Mouse (Mus musculus): ENCODE results near the gene Itprid2. TPM values are rescaled to one million over a fixed set of nuclear protein-coding genes. Genes with fewer than 3 reads are reported as not detected.
"Not testable (repeated sequence)": the region's sequence is repeated elsewhere in the genome, so short reads cannot be mapped to it uniquely, and the experiment has no call there.

The Itprid2 gene
- total and polyA plus RNA-seq, 3 experiments = 9.0 to 21.5 TPM; not detected in 1

DNA sequence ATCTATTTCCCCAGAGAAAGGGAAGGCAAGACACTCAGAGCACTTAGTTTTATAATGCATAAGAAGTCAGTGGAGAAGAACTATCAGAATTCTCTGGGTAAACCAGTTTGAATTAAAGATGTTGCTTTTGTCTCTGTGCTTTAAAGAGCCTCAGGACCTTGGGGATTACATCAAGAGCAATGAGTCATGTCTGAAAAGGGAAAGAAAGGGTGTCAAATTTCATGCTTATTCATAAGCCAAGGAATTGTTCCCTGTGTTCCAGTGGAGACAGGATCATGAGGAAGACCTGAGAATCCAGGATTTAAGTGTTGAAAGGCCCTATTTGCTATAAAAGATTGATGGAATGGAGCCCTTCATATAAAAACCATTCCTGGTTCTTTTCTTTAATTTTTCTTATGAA lies 38.1 kb upstream of the Itprid2 start:
- Histone ChIP-seq H3K27ac (ENCODE audit: control insufficient read depth, low read depth, low read length) (no peak overlapping the region), H3K9ac (ENCODE audit: control insufficient read depth, low read depth, low read length, poor library complexity, severe bottlenecking) (no peak overlapping the region), H3K27me3 (ENCODE audit: control insufficient read depth in 1 of 2, insufficient read depth in 2 of 2, low read length in 2 of 2) (peaks cover 2 to 14% of the 10 kb centered on the region in 2 experiments), H3K36me3 (ENCODE audit: control insufficient read depth in 1 of 2, insufficient read depth in 2 of 2, low read length in 2 of 2) (peaks cover 0 to 6% of the 10 kb centered on the region in 2 experiments; a peak in 2 of 4 replicates), H3K9me3 (replicated peaks; ENCODE audit: insufficient read depth, low read length) (no peaks in the 10 kb centered on the region), H3K4me3 (ENCODE audit: control insufficient read depth in 1 of 2, insufficient read depth in 1 of 2, low read depth in 2 of 2, low read length in 2 of 2) (no peak overlapping the region), H3K4me1 (ENCODE audit: control insufficient read depth in 1 of 2, insufficient read depth in 2 of 2, low read length in 2 of 2) (peaks cover 6 to 9% of the 10 kb centered on the region in 2 experiments), H3K79me2 (ENCODE audit: control insufficient read depth, insufficient read depth, low read length, poor library complexity) (no peaks in the 10 kb centered on the region)
- DNase-seq (ENCODE audit: low read depth, low spot score) = no peak
- TF ChIP-seq CTCF (IDR thresholded peaks at IDR 0.05 in 2 of 3, conservative IDR thresholded peaks at IDR 0.05 in 1 of 3; ENCODE audit: control insufficient read depth in 1 of 3, insufficient read depth in 1 of 3, low read depth in 2 of 3, low read length in 3 of 3, poor library complexity in 1 of 3, severe bottlenecking in 1 of 3) (no peak), GATA1 (IDR thresholded peaks at IDR 0.05; ENCODE audit: low read depth, low read length) (no peak), TCF12 (IDR thresholded peaks at IDR 0.05; ENCODE audit: low read depth, low read length) (no peak), ZKSCAN1 (IDR thresholded peaks at IDR 0.05; ENCODE audit: low read depth, low read length) (no peak), KAT2A (conservative IDR thresholded peaks at IDR 0.05; ENCODE audit: low read depth, low read length) (no peak), MEF2A (IDR thresholded peaks at IDR 0.05; ENCODE audit: extremely low read depth, insufficient replicate concordance, low read depth, low read length, poor library complexity, severe bottlenecking) (no peak), MYC (IDR thresholded peaks at IDR 0.05; ENCODE audit: low read depth, low read length) (no peak), JUND (IDR thresholded peaks at IDR 0.05; ENCODE audit: low read depth, low read length) (no peak), CHD2 (IDR thresholded peaks at IDR 0.05; ENCODE audit: low read length) (no peak), MXI1 (IDR thresholded peaks at IDR 0.05; ENCODE audit: low read depth, low read length) (no peak), ELF1 (IDR thresholded peaks at IDR 0.05; ENCODE audit: low read depth, low read length) (no peak), ZC3H11A (IDR thresholded peaks at IDR 0.05; ENCODE audit: low read depth, low read length) (no peak), MAZ (IDR thresholded peaks at IDR 0.05; ENCODE audit: low read depth, low read length) (no peak), UBTF (IDR thresholded peaks at IDR 0.05; ENCODE audit: borderline replicate concordance, insufficient read depth, low read depth, low read length) (no peak), TAL1 (IDR thresholded peaks at IDR 0.05; ENCODE audit: low read length) (no peak)

DNA sequence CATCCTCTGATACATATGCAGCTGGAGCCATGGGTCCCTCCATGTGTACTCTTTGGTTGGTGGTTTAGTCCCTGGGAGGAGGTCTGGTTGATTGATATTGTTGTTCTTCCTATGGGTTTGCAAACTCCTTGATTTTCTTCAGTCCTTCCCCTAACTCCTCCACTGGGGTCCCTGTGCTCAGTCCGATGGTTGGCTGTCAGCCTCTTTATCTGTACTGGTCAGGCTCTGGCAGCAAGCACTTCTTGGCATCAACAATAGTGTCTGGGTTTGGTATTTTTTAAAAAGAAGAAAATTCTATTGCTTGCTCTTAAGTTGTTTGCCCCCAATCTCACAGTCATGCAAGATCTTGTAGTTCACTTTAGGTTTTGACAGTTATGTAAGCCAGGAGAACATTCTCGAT lies 34.0 kb upstream of the Itprid2 start:
- H3K9me3 ChIP-seq (replicated peaks; ENCODE audit: insufficient read depth, low read length); H3K9ac ChIP-seq (ENCODE audit: control insufficient read depth, low read depth, low read length, poor library complexity, severe bottlenecking); H3K4me3 ChIP-seq (ENCODE audit: control insufficient read depth in 1 of 2, insufficient read depth in 1 of 2, low read depth in 2 of 2, low read length in 2 of 2); H3K27ac ChIP-seq (ENCODE audit: control insufficient read depth, low read depth, low read length); H3K79me2 ChIP-seq (ENCODE audit: control insufficient read depth, insufficient read depth, low read length, poor library complexity): not testable (repeated sequence)
- DNase-seq (ENCODE audit: low read depth, low spot score) = peak; percentile 11
- H3K36me3 ChIP-seq (ENCODE audit: control insufficient read depth in 1 of 2, insufficient read depth in 2 of 2, low read length in 2 of 2) = peaks cover 0 to 11% of the 10 kb centered on the region in 2 experiments; a peak in 2 of 4 replicates
- peaks cover 0 to 12% of the 10 kb centered on the region in 2 experiments; a peak in 2 of 4 replicates for H3K27me3 ChIP-seq (ENCODE audit: control insufficient read depth in 1 of 2, insufficient read depth in 2 of 2, low read length in 2 of 2)
- peaks cover 10 to 11% of the 10 kb centered on the region in 2 experiments for H3K4me1 ChIP-seq (ENCODE audit: control insufficient read depth in 1 of 2, insufficient read depth in 2 of 2, low read length in 2 of 2)
